Mouse (Mus musculus) MEL (cell line): ENCODE data around the gene Mavs.

ENCODE experiments used
- BHLHE40 ChIP-seq: IDR thresholded peaks from 2 replicates; pipeline ENCODE4 v1.6.1; 2012; ENCODE audit warnings: low read depth, mild to moderate bottlenecking, inconsistent platforms, low read length, improper control_type of control experiment, borderline replicate concordance
- CHD1 ChIP-seq: IDR thresholded peaks from 2 replicates; pipeline ENCODE4 v1.6.1; 2012; ENCODE audit warnings: low read depth, mild to moderate bottlenecking, inconsistent platforms, low read length, improper control_type of control experiment
- CHD2 ChIP-seq: IDR thresholded peaks from 2 replicates; pipeline ENCODE4 v1.6.1; 2011; ENCODE audit warnings: low read length, improper control_type of control experiment
- CTCF ChIP-seq, 3 experiments: IDR thresholded peaks in 2 of 3; conservative IDR thresholded peaks in 1 of 3; 2 replicates each; pipeline ENCODE4 v1.5.1; 2011 to 2012; ENCODE audit warnings: low read length in 3 of 3, low read depth in 2 of 3, mild to moderate bottlenecking in 2 of 3, improper control_type of control experiment in 1 of 3, inconsistent platforms in 1 of 3, mixed read lengths in 1 of 3, moderate library complexity in 1 of 3; ENCODE audit not compliant: control insufficient read depth in 1 of 3, insufficient read depth in 1 of 3, poor library complexity in 1 of 3, severe bottlenecking in 1 of 3
- GABPA ChIP-seq: IDR thresholded peaks from 2 replicates; pipeline ENCODE4 v1.6.1; 2012; ENCODE audit warnings: low read depth, mild to moderate bottlenecking, inconsistent platforms, low read length, improper control_type of control experiment, moderate library complexity
- GATA1 ChIP-seq: IDR thresholded peaks from 2 replicates; pipeline ENCODE4 v1.6.1; 2011; ENCODE audit warnings: low read depth, low read length, improper control_type of control experiment
- MAFK ChIP-seq: IDR thresholded peaks from 2 replicates; pipeline ENCODE4 v1.6.1; 2011; ENCODE audit warnings: low read depth, mild to moderate bottlenecking, low read length, improper control_type of control experiment, borderline replicate concordance
- MEF2A ChIP-seq: IDR thresholded peaks from 2 replicates; pipeline ENCODE4 v1.6.1; 2014; ENCODE audit warnings: low read depth, mild to moderate bottlenecking, inconsistent platforms, low read length, improper control_type of control experiment; ENCODE audit not compliant: poor library complexity, insufficient replicate concordance, severe bottlenecking; ENCODE audit errors: extremely low read depth
- NELFE ChIP-seq: IDR thresholded peaks from 2 replicates; pipeline ENCODE4 v1.6.1; 2011; ENCODE audit warnings: low read depth, low read length, improper control_type of control experiment
- POLR2A ChIP-seq, 2 experiments: IDR thresholded peaks; 2 replicates each; pipeline ENCODE4 v1.6.1; 2011 to 2012; ENCODE audit warnings: low read length in 2 of 2, mild to moderate bottlenecking in 2 of 2, control low read depth in 1 of 2, improper control_type of control experiment in 1 of 2, low read depth in 1 of 2, moderate library complexity in 1 of 2; ENCODE audit not compliant: control insufficient read depth in 1 of 2, insufficient read depth in 1 of 2, poor library complexity in 1 of 2
- RCOR1 ChIP-seq: IDR thresholded peaks from 2 replicates; pipeline ENCODE4 v1.6.1; 2012; ENCODE audit warnings: low read depth, mild to moderate bottlenecking, inconsistent platforms, low read length, improper control_type of control experiment
- SMC3 ChIP-seq: IDR thresholded peaks from 2 replicates; pipeline ENCODE4 v1.6.1; 2011; ENCODE audit warnings: low read depth, low read length, improper control_type of control experiment

- no peak for TF ChIP-seq POLR2A (IDR thresholded peaks at IDR 0.05; ENCODE audit: control insufficient read depth in 1 of 2, insufficient read depth in 1 of 2, low read depth in 1 of 2, low read length in 2 of 2, poor library complexity in 1 of 2)
- peak; percentile 54; the same call in 1 of the 2 replicates for TF ChIP-seq RCOR1
- TF ChIP-seq BHLHE40, result no peak
- TF ChIP-seq SMC3, result no peak
- TF ChIP-seq MAFK, result no peak
- no peak for TF ChIP-seq GABPA
- TF ChIP-seq CTCF (IDR thresholded peaks at IDR 0.05 in 2 of 3, conservative IDR thresholded peaks at IDR 0.05 in 1 of 3; ENCODE audit: control insufficient read depth in 1 of 3, insufficient read depth in 1 of 3, low read depth in 2 of 3, low read length in 3 of 3, poor library complexity in 1 of 3, severe bottlenecking in 1 of 3), result no peak
- no peak for TF ChIP-seq CHD2
- TF ChIP-seq GATA1, result peak; percentile 63; the same call in 1 of the 2 replicates
- no peak for TF ChIP-seq CHD1
- no peak for TF ChIP-seq NELFE
- TF ChIP-seq MEF2A, result no peak
Observed at GRCm38 (mm10) chr2:131242929-131243328, 9.1 kb downstream of the Mavs start.
